Mouse (Mus musculus) gastrocnemius, postnatal 25 days (tissue): ENCODE results near the gene Rap1b. TPM values are rescaled to one million over a fixed set of nuclear protein-coding genes. Genes with fewer than 3 reads are reported as not detected.
A peak's percentile ranks its signal among the peaks of the same experiment; 100 is the strongest.
"Not testable (repeated sequence)": the region's sequence is repeated elsewhere in the genome, so short reads cannot be mapped to it uniquely, and the experiment has no call there.

Source experiments
- DNase-seq: peaks from one replicate; pipeline ENCODE4 v3.0.0; 2022
- long read RNA-seq, 2 experiments: library from polyadenylated mRNA; stranded (forward); transcript quantifications; one replicate each; pipeline ENCODE4 v2.0.0; 2021
- total RNA-seq, 2 experiments: library from RNA; stranded (reverse); gene quantifications; 1 replicate in 1 of 2; 2 replicates in 1 of 2; pipeline ENCODE4 v1.2.3; 2021

Gene Rap1b
- 10 to 100 TPM; 22.8 to 24.2 TPM for total RNA-seq
- long read RNA-seq, experiment 1, transcript Rap1b-201 (8 exons, 2,724 nt), result major isoform, 33 of 42 reads
- long read RNA-seq, experiment 1, partial matches to known transcripts, result 0 of 42 reads
- long read RNA-seq, experiment 1, other reads (novel, unspliced or antisense), result 9 of 42 reads
- long read RNA-seq, experiment 2, transcript Rap1b-201 (8 exons, 2,724 nt), result major isoform, 58 of 64 reads
- long read RNA-seq, experiment 2, partial matches to known transcripts, result 2 of 64 reads
- long read RNA-seq, experiment 2, other reads (novel, unspliced or antisense), result 4 of 64 reads

DNA sequence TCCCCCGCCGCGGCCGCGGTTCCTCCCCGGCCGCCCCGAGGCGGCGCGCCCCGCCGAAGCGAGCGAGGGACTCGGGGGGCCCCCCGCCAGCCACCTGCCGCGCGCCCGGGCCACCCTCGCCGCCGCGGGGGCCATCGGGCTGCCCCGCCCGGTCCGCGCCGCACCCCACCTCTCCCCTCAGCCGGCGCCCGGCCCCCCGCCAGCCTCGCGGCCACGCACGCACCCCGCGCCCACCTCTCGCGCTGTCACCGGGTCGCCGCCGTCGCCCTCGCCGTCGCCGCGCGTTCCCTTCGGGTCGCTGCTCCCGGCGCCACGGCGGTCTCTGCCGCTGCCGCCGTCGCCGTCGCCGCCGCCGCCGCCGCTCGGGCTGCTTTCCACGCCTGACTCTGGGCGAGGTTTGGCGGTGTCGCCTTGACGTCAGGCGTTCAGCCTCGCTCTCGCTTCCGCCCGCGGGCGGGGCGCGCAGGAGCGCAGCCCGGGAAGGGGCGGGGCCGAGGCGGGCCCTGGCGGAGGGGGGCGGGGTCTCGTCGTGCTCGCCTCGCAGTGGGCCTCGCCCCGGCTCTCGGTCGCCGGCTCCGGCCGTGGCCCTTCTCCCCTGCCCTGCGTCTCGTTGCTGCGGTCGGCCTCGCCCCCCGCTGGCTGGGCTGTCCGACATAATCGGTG is at the start of gene Rap1b:
Gene Rap1b, minus strand, starts transcription at position 439 of the 663 bp plus-strand sequence.
- DNase-seq, result peak; percentile 97

DNA sequence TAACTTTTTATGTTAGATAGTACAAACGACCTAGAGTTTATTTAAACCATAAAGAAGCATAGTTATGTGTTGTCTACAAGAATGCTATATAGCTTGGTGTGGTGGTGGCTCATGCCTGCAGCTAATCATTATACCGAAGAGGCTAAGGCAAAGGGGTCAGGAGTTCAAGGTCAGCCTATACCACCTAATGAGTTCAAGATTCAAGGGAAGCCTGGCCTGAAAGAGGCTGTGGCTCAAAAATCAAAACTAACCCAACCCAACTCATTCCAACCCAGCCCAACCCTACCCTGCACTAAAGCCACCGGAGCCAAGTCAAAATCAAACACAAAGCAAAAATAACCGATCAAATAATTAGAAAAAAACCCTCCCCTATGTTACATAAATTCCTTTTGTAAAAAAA is 49.4 kb upstream of the Rap1b start:
- DNase-seq, result no peak

DNA sequence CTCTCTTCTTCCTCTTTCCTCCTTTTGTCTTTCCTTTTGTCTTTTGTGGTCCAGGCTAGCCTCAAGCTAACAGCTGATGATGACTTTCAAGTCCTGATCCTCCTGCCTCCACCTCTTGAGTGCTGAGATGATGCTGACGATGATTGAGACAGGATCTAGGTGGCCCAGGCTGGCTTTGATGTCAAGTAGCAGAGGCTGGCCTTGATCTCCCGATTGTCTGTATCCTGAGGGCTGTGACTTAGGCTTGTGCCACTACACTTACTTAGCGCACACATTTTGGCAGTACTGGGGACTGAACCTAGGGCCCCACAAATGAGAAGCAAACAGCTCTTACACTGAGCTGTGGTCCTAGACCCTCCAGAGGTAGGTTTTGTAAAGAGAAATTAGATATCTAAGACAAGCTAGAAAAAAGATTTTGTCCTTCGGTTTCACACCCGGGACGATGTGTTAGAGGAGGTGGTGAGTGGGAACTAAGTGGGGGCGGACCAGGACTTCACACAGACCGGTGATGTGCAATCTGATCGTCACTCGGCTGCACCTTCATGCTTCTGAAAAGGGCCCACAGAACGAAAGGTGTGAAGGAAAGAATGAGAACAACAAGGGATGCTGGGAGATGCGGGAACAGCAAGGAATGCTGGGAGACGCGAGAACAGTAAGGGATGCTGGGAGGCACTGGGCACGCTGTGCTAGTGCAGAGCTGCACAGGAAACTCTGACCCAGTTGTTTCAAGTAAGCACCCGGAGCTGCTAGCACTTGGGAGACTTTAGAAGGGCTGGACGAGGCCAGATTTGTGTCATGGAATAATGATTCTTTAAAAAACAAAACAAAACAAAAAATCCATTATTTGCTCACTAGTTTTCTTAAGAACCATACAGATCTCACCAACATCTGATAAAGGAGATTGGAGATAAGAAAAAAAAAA is 48.5 kb upstream of the Rap1b start:
- DNase-seq, result no peak

DNA sequence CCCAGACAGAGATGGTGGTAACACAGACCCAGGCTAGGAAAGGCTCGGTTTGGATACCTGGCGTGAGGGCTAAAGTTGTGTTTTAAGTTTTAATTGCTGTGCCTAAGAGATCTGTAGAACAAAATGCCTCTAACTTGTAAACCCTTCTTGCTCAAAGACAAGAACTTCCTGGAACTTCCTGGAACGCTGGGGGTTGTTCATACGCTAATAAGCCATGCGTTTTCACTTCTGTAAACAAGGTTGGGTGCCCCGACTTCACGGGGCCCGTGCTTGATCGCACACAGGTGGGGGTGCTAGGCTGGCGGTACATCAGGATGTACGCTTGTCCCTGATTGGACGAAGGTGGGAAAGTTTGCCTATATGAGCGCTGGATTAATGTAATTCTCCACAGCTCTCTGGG is 47.3 kb upstream of the Rap1b start:
- DNase-seq, result not testable (repeated sequence)

DNA sequence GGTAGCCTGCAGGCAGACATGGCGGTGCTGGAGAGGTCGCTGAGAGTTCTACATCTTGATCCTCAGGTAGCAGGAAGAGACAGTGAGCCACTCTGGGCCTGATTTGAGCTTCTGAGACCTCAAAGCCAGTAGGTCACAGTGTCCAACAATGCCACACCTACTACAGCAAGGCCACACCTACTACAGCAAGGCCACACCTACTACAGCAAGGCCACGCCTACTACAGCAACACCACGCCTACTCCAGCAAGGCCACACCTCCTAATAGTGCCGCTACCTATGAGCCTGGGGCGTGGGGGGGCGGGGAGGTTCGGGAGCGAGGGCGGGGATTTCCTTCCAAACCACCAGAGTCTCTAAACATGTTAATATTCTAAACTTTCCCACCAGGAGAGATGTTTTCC is 45.5 kb upstream of the Rap1b start:
- DNase-seq, result no peak

DNA sequence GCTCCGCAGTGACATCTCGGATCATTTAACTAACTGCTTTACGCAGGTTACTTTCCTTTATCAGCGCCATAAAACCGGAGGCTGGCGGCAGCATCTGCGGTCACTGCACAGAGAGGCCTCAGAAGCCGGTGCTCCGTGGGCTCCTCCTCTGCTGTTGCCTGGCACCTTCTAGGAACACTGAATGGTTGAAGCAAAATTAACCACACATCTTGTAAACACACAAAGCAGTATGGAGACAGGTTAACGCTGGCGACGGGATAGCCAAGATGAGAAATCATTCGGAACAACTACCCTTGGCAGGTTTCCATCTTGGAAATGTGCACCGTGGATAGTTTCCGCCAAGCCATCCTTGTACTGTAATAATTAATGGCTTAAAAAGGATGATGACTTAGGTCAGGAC is 43.0 kb upstream of the Rap1b start:
- no peak for DNase-seq

DNA sequence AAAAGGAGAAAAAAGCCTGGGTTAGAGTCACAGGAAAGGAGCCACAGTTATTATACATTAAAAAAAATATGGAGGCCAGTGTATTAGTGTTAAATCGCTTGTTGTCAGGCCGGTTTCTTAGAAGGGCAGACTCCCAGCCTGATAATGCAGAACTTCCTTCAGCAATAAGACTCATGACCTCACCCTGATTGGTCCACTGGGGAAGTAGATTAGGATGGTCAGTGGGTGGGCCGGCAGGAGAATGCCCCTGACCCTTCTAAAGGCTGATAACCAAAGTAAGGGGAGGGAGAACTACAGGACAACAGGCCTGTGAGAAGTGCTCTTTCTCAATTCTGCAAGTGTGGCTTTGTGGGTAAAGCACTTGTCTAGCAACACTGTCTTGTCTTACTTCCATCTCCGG is 39.5 kb upstream of the Rap1b start:
- DNase-seq, result no peak

DNA sequence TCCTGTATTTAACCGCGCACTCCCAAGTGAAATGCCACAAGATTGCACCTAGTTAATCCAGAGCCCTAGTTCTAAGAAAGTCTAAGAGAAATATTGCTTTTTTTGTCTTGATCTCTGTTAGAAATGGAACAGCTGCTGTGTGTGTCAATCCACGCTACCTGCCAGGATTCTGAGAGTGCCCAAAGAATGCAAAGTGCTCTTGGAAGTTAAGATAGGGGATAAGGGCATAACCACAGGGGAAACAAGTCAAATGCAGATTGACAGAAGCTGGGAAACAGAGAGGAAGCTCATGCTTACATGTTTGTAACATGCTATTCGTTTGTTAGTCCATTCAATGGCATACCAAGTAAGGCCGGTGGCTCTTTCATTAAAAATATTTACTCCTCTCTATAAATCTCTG is 38.9 kb upstream of the Rap1b start:
- no peak for DNase-seq

DNA sequence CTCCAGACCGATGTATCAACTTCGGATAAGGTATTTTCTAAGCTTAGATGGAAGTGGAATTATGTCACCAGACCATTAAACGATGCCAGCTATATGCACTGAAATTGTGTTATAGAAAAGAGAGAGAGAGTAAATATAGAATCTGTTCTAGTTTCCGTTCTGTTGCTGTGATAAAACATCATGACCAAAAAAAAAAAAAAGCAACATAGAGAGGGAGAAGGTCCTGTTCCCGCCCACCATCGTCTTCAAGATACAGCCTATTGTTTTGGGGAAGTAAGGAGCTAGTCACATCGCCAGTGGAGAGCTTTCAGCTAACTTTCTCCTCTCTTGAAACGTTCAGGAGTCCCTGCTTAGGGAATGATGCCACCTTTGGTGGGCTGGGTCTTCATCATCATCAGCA is 37.6 kb upstream of the Rap1b start:
- DNase-seq, result no peak

DNA sequence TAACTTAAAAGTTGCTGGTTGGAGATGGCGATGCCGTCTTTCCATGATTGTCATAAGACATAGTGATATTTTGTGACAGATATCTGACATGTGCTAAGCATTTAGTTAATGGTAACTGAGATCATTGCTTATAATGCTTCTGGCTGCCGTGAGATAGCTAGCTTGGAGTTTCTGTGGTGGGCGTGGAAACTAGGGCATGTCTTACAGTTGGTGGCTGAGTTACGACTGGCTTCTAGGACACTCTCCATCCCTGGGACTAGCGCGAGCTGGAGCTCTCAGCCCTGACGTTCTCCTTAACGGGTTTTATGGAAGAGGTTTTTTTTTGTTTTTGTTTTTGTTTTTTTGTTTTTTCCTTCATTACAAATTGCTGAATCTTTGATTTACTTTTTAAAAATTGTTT is 32.8 kb upstream of the Rap1b start:
- DNase-seq, result no peak

DNA sequence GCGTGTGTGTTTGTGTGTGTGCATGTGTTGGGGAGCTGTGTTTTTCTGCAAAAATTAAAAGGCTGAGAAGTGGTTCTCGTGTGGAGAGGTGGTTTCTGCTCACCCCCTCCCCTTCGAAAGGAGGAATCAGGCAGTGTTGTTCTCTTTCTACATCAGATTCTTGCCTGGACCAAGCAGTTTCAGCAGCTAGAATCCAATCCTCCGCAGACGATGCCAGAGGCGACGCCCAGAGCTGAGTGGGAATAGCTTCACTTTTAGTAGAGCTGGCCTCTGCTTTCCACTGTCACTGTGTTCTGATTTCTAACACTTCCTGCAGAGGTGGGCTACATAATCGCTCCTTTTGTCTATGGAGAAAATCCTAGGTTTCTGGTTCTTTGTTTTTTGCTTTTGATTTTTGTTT is 31.0 kb upstream of the Rap1b start:
- no peak for DNase-seq

DNA sequence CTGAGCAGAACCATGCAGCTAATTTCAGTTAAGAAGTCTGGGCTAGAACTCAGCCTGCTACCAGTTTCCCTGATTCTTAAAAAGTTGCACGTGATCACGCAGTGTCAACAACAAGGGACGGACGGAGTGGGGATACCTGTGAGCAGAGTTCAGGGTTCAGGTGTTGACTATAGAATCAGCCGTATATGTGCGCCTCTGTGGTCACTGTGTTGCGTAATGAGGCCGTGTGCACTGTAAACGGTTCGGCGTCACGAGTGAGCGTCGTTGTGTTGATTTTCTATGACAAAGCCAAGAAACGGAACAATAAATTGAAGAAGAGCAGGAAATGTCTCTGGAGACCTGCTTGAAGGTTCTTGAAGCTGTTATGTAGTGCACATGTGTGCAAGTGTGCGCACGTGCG is 30.6 kb upstream of the Rap1b start:
- no peak for DNase-seq

DNA sequence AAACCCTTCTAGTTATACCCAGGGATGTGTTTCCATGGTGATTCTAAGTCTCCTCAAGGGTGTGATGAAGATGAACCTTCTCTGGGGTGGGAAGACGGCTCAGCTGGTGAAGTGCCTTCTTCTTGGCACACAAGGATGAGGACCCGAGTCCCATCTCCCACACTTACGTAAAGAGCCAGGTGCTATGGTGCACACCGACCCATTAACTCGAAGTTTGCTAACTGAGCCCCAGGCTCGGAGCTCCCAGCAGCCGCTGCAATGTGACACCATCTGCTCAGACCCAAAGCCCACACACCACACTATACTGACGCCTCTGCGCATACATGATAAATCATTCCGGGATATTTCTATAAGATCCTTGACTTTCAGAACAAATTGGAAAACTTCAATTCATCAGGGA is 29.1 kb upstream of the Rap1b start:
- DNase-seq, result no peak

DNA sequence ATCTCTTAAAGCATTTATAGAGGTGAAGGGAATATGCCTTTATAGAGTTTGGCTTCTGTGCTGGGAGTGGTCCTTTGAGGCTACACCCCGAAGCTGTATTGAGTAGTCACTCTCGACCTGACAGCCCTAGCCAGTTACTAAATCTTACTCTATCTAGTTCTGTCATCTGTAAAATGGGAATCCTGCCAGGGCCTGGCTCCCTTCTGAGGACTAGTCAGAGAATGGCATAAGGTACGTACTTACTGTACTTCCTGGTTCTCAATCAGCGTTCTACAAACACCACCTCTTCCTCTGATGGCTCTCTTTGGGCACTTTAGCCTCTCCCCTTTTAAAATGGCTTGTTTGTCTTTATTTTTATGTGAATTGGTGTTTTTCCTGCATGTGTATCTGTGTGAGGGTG is 28.1 kb upstream of the Rap1b start:
- DNase-seq, result no peak

DNA sequence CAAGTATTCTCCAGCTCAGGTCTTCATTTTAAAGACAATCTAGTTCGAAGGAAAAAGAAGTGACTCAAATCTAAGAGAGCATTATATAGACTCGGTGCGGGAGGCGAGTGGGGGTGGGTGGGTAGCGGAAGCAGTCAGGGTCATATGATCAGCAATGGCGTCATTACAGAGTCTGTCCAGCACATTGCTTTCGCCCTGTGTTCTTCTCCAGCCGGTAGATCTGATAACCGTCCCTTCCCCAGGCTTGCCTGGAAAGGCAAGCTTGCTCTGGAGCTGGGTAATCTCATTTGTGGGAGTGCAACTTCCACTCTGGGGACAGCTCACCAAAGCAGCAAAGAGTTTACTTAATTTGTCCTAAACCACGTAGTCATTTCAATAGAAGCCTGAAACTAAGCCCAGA is 26.6 kb upstream of the Rap1b start:
- no peak for DNase-seq

DNA sequence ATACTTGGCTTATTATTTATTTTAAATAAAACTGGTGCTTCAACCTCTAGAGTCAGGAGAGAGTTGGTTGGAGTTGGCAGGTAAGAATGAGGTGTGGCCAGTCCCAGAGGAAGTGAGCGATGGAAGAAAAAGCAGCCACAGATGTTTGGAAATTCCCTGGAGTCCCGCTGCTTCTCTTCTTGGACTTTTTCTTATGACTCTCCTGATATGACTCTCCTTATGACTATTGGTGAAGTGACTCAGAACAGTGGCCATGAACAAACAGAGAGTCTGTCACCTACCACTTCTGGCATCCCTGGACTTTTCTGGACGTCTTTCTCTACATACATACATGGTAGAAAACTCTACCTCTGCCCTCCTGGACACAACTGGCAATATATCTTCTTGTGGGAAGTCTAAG is 21.5 kb upstream of the Rap1b start:
- no peak for DNase-seq

DNA sequence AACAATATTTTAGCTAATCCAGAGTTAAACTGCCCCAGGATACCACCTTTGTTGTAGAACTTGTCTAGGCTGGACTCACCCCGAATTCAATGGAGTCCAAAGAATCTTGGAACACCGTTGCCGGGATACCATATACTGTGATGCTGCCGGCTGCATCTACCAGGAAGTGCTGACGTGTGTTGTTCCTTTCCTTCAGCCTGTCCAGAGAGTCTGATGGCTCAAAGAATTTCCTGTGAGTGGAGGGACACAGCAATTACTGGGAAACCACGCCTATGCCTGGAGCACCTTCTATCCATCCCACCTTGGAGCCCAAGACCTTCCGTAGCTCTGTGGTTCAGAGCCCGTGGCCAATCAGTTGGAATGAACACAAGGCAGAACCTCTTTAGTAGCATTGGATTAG is 20.8 kb upstream of the Rap1b start:
- DNase-seq, result no peak

DNA sequence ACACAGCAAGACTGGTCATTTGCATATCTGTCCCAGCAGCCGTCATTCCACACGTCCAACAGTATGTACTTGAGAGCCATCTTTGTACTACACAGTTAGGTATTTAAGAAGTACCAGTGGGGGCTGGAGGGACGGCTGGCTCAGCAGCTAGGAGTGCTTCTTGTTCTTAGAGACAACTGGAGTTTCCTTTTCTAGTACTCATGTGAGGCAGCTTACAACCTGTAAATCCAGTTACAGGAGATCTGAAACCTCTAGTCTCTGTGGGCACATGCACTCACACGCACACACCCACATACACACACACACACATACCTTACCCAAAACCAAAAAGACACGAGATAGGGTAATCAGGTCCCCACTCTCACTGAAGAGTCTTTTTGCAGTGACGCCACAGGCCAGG is 18.9 kb upstream of the Rap1b start:
- no peak for DNase-seq

DNA sequence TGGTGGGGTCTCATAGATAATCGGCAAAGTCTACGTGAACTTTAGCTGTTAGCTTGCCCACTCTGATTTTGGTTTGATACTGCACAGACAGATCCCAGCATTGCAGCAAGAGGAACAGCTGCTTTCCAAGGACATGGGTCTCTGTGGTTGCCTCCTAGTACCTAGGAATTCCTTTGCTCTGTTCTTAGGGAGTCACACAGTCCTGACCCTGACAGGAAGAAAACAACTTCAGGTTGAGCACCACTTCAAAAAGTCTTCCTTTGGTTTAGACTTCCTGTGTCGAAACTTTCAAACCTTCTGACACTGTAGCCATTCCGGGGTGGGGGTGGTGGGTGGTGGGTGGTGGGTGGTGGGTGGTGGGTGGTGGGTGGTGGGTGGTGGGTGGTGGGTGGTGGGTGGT is 18.4 kb upstream of the Rap1b start:
- no peak for DNase-seq

DNA sequence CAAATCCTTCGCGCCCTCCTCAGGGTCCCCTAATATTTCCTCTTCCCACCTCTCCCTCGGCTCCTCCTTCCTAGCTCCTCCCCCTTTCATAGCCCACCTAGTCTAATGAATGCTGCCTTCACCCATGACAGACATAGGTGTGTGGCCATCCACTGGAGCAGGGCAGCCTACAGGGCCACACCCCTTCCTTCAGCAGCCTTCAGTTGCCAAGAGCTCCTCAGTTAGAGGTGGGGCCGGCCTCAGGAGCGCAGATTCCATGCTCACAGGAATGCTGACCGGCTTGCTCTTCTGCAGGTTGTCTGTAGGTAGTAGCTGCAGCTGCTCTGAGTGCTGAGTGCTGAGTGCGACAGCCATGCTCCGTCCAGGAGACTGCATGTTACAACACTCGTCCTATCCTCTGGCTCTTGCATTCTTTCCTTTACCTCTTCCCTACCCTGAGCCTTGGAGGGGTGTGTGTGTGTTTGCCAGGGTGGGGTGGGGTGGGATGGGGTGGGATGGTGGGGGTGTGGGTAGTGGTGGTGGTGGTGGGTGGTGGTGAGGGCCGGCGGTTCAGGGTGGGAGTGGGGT is 16.3 kb upstream of the Rap1b start:
- no peak for DNase-seq

DNA sequence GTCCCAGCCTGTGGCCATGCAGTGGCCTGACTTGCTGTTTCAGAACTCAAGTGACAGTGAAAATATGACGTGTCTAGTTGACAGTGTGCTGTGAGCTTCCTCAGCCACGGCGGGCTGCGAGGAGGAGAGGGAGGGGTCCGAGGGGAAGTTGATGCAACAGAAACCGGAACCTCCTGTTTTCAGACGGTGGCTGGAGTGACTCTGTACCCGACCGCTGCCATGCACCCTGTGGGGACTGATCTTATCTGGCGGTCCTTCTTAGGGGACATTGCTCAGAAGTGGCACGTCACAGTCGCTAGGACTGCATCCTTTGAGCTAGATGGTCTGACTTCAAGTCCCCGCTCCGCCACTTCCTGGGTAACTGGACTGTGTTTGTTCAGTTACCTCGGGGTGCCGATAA is 15.1 kb upstream of the Rap1b start:
- no peak for DNase-seq

DNA sequence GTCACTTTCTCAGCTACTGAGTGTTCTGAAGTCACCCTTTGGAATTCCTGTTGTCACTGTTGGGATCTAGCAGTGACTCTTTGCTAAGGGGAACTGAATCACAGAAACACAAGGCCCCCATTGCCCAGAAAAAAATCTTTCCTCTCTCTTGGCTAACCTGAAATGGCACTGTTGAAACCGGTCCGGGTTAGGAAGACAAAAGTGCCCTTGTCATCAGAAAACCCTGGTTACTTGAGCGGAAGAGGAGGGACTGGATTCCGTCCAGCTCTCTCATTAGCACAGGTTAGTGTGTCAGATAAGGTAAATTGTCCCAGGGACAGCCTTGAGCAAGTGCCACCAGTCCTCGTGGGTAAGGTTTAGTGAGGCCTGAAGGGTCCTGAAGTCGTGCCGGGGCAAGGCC is 14.5 kb upstream of the Rap1b start:
- DNase-seq, result no peak

DNA sequence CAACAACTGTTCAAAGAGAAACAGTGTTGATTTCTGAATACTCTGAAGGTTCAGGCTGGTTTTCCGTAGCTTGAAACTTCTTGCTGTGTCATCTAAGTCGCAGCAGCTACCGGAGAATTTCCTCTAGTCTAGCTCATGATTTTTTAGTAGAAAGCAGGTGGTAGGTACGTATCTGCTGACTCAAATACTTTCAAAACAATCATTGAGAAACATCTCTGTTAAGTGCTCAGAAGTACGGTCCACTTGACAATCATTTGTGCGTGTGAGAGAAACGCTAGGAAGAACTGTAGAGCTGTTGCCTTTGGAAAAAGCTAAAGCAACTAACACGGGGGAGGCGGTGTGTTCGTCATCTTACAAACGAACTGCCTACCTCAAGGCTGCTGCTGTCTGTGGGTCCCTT is 14.0 kb upstream of the Rap1b start:
- DNase-seq, result no peak
